Mouse (Mus musculus): ENCODE data around the gene Tomm40l. TPM values are rescaled to one million over a fixed set of nuclear protein-coding genes. Genes with fewer than 3 reads are reported as not detected.

Tomm40l gene
- polyA plus RNA-seq (2012), result 50.2 and 61.5 TPM in 2 replicates

- TF ChIP-seq GATA1 (IDR thresholded peaks at IDR 0.05; ENCODE audit: low read length), result no peak
Measured at GRCm38 (mm10) chr1:171222238-171223155, at the start of gene Tomm40l. Gene Tomm40l (minus strand): TSS chr1:171222514.

- TF ChIP-seq GATA1 (IDR thresholded peaks at IDR 0.05; ENCODE audit: low read length), result no peak
Measured at GRCm38 (mm10) chr1:171272086-171272485, 49.8 kb upstream of the Tomm40l start.

- TF ChIP-seq GATA1 (IDR thresholded peaks at IDR 0.05; ENCODE audit: low read length), result no peak
Measured at GRCm38 (mm10) chr1:171271622-171272021, 49.3 kb upstream of the Tomm40l start.

GRCm38 (mm10) chr1:171271196-171271595 lies 48.9 kb upstream of the Tomm40l start:
- TF ChIP-seq GATA1 (IDR thresholded peaks at IDR 0.05; ENCODE audit: low read length), result no peak

- no peak for TF ChIP-seq GATA1 (IDR thresholded peaks at IDR 0.05; ENCODE audit: low read length)
Measured at GRCm38 (mm10) chr1:171270573-171270900, 48.2 kb upstream of the Tomm40l start.

- no peak for TF ChIP-seq GATA1 (IDR thresholded peaks at IDR 0.05; ENCODE audit: low read length)
Measured at GRCm38 (mm10) chr1:171269848-171270572, 47.7 kb upstream of the Tomm40l start, which contains the start of gene B4galt3. Gene B4galt3 (plus strand): TSS chr1:171270328.

- TF ChIP-seq GATA1 (IDR thresholded peaks at IDR 0.05; ENCODE audit: low read length), result no peak
Measured at GRCm38 (mm10) chr1:171268341-171268740, 46.0 kb upstream of the Tomm40l start.

- TF ChIP-seq GATA1 (IDR thresholded peaks at IDR 0.05; ENCODE audit: low read length), result no peak
Measured at GRCm38 (mm10) chr1:171265971-171266744, 43.8 kb upstream of the Tomm40l start.

- no peak for TF ChIP-seq GATA1 (IDR thresholded peaks at IDR 0.05; ENCODE audit: low read length)
Measured at GRCm38 (mm10) chr1:171263666-171264461, 41.5 kb upstream of the Tomm40l start.

- no peak for TF ChIP-seq GATA1 (IDR thresholded peaks at IDR 0.05; ENCODE audit: low read length)
Measured at GRCm38 (mm10) chr1:171263185-171263611, 40.9 kb upstream of the Tomm40l start.

- TF ChIP-seq GATA1 (IDR thresholded peaks at IDR 0.05; ENCODE audit: low read length), result no peak
Measured at GRCm38 (mm10) chr1:171262594-171263130, 40.3 kb upstream of the Tomm40l start.

GRCm38 (mm10) chr1:171260316-171260715 lies 38.0 kb upstream of the Tomm40l start:
- no peak for TF ChIP-seq GATA1 (IDR thresholded peaks at IDR 0.05; ENCODE audit: low read length)

GRCm38 (mm10) chr1:171258921-171259320 lies 36.6 kb upstream of the Tomm40l start:
- no peak for TF ChIP-seq GATA1 (IDR thresholded peaks at IDR 0.05; ENCODE audit: low read length)

GRCm38 (mm10) chr1:171257781-171258180 lies 35.5 kb upstream of the Tomm40l start:
- no peak for TF ChIP-seq GATA1 (IDR thresholded peaks at IDR 0.05; ENCODE audit: low read length)

Data from G1E-ER4 (cell line).